Mouse (Mus musculus) WW6 (cell line): ENCODE results near the gene Ap3b2.
"Not testable (repeated sequence)": the region's sequence is repeated elsewhere in the genome, so short reads cannot be mapped to it uniquely, and the experiment has no call there.

ENCODE experiments used
- DNase-seq: peaks from one replicate; pipeline ENCODE4 v3.0.0-alpha.2; 2013; ENCODE audit warnings: low read depth, low spot score

Ap3b2 gene

DNA sequence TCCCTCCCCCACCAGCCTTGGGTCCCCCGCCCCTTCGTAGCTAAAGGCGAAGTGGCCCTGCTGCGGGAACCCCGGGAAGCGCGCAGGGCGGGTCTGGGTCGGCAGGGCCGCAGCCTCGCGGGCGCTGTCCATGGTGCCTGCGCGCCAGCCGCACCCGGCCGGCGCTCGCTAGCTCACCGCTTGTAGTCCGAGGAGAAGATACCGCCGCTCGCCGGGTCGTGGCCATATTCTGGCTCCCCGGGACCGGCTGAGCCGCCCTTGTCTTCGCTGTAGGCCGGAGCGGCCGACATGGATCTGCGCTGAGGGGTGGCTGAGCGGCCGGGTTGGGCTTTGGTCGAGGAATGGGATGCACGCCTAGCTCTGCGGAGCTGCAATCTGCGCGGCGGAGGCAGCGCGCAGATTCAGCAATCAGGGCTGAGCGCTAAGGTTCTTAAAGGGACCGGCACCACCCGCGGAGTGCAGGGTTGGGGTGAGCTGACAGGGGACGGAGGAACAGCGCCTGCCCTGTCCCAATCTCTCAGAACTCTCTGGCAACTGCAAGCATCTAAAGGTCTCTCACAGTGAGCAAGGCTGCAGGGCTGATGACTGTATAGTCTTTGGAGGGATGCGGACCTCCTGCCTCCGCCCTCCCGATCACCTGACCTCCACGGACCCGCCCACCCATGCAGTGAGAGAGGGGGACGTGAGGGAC, at the start of gene Ap3b2:
TSS of gene Ap3b2 (minus strand) at position 595 of the 691 bp plus-strand sequence.
- DNase-seq, result peak; percentile 64

DNA sequence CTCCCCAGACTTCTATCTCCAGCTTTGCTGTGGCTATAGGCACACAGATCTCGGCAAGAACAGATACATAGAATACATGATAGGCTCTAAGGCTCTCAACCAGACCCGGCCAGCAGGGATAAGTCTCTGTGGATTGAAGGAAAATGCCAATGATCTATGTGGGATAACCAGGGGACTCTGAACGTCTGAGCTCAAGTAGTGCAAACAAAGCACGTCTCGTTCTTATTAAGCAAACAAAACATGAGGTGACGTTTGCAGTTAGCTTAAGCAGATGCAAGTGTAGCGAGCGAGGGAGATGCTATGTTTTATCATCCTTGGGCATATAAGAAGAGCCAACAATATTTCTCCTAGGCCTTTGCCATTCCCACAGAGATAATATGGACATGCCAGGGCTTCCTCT, 49.2 kb upstream of the Ap3b2 start:
- no peak for DNase-seq

DNA sequence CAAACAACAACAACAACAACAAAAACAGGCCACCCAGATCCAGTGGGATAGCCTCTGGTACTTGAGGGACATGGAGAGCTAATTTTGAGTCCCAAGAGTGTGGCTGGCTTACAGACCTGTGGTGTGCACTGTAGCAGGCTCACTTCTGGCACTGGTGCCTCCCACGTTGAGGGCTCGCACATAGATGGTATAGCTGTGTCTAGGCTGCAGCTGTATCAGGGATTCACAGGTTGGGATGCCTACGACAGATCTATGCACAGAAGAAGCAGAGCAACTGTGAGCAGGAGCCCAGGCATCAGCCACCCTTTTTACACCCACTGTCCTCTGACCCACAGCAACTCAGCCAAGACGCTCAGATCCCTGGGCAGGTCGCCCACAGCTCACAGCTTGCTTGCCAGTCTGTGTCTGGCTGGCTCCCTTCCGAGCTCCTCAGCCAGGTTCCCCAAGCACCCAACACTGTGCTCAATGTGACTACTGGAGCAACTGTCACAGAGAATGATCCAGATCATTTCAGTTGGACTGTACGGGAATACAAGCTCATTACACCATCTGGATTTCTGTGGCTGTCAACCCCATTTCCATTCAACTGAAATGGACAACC, 48.3 kb upstream of the Ap3b2 start:
- DNase-seq, result no peak

DNA sequence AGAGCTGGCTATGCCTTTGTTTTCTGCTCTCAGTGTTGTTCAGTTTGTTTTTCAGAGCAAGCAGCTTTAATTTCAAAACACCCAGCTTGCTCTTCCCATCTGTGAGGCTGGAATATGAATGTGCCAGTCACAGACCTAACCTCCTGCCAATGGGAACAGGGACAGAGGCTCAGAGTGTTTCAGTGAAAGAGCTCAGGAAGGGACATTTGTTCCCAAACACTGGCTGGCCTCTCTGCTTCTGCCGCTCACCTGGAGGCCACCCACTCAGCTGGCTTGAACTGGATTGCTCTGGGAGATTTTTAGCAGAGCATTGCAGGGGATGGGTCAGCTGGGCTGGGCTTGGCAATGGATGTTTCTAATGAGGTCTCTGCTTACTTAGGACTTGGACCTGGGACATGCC, 47.3 kb upstream of the Ap3b2 start:
- no peak for DNase-seq

DNA sequence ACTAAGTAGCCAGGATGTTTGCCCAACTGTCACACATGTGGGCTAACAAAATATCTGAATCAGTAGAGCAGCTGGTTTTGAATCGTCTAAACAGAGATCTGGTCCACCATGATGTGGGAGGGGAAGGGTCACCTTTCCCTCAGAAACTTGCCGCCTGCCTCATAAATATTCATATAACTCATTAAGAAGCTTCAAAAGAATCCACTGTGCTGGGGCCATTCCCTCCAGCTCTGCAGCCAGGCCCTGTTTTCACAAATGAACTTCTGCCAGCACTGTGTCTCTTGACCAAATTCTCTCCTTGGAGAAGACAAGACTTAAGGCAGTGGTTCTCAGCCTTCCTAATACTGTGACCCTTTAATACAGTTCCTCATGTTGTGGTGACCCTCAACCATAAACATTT, 45.8 kb upstream of the Ap3b2 start:
- no peak for DNase-seq

DNA sequence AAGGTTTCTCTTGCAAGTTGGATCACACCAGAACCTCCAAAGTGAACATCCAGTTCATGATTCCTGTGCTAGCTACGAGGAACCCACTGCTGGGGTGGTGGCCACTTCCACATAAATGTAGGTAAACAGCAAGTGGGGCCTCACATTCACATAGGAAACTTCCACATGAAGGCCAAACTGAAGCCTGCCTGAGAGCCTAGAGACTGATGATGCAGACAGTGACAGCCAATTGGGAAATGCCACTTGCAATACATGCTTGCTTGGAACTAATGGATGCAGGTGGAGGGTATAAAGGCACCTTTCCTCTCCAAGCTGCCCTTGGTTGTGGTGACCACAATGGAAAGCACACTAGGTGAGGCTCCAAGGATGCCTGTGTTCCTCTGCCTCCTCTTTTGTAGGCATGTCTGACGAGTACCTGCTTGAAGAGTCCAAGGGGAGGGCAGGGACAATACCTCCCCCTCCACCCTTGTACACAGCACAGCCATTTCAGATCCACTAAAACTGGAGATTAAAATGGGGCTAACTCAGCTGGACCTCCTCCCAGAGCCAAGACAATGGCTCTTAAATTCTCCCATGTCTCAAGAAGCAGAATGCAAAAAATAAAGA, 44.4 kb upstream of the Ap3b2 start:
- no peak for DNase-seq

DNA sequence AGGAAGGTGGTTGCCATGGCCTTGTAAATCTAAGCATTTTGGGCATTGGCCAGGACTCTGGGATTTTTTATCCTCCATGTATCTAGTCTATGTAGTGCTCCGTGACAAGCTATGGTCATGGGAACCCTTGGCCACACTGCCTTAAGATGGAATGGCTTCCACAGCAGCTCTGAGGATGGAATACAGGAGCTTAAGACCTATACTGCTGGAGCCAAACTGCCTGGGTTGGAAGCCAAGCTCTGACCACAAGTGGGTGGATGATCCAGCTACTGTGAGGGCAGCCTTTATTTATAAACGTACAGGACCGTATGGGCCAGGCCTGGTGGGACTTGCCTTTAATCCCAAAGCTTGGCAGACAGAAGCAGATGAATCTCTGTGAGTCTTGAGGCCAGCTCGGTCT, 42.8 kb upstream of the Ap3b2 start:
- DNase-seq, result no peak

DNA sequence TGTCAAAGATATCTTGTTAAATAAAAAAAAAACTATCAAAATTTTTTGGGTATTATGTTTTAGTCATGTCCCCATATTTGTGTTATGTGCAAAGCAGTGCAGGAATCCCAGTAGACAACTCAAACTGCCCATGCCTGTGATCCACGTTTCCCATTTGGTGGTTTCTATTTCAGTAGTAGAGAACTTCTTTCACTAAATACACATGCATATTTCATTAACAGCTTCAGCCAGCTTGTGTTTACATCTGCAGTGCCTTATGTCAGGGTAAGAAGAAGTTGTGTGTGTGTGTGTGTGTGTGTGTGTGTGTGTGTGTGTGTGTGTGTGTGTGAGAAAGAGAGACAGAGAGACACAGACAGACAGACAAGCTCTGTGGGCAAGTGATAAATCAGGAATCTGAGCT, 37.7 kb upstream of the Ap3b2 start:
- DNase-seq, result no peak

DNA sequence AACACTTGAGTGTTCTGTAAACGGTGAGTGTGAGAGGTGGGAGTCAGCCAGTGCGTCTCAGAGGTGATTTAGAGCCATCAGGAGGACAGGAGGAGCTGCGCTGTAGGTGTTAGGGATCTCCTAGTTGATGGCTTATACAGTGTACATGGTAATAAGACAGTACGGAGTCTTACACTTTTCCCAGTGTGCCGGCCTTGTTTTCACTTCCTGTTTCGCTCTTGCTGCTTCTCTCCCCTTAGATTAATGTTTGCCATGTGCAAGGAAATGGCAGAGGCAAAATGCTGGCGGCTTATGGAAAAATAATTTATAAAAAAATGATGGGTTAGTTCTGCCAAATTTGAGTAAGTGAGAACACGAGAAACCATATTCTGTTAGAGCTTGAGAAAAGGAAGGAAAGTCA, 35.2 kb upstream of the Ap3b2 start:
- no peak for DNase-seq

DNA sequence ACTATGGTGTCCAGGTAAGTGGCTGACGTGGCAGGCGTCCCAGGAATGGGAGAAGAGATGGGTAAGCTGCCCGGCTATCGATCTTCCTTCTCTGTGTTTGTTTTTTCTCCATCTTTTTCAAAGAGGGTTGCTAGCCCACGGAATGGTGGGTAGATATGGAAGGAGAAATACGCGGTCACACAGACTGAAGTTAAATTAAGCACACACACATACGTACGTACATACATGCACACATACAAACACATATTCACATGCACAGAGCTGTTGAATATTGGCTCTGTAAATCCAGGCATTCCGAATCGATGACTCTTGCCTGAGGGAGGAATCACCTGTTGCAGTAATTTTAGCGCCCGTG, 29.9 kb upstream of the Ap3b2 start:
- no peak for DNase-seq

DNA sequence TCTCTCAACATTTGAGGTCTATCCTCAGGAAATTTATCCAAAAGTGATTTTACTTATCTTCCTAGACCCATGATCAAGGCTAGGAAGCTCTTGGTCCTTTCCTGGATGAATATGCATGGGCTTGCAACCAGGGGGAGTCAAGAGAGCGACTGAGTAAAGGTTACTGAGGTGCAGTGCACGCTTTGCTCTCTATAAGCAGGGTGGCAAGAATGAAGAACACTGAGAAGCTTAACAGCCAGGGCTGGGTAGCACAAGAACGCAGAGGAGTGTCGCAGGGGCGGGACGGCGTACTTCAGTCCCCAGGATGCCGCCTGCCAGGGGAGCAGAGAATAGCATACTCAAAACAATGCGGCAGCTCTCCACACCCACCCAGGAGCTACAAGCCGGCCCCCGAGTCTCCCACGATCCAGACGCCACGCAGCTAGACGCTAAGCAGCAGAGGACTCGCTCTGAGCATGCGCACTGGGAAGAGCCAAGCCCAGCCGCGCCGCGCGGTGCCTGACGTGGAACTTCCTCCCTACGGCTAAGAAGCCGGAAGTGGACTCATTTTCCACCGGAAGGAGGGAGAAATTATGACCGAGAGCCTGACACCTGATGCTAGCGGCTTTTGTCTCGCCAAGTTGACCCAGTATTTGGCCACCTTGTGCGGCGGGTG, 29.4 kb upstream of the Ap3b2 start:
- peak; percentile 92 for DNase-seq

DNA sequence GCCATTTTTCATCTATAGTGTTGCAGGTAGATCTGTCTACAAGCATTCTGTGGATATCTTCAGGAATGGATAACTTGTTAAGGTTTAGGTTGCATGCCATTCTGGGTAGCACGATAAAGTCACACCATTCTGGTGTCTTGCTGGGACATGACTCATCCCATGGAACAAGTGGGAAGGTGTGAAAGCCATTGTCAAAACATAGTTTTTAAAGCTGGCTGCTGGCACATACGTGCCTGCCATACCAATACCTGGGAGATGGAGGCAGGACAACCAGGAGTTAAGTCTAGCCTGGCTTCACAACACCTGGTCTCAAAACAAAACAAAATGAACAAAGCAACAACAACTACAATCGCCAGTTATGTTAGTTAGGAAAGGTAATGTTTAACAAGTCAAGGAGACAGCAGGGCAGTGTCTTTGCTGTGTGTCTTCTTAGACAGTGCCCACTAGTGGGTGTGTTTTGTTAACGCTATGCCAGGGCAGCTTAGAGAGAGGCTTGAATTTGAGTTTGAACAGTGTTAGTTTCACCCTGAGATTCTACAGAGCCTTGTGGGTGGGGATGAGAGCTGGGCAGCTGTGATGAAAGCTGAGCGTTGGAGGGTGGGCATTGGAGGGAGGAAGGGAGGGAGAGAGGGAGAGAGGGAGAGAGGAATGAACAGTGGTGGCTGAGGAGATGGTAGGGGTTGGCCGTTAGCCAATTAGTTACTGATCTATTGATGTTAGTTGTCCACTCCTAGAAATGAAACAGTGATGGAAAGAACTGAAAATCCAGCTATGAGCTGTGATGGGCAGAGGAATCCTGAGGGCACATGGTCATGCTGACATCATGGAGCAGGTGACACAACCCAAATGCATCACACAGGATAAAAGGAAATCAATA, 22.7 kb upstream of the Ap3b2 start:
- no peak for DNase-seq

DNA sequence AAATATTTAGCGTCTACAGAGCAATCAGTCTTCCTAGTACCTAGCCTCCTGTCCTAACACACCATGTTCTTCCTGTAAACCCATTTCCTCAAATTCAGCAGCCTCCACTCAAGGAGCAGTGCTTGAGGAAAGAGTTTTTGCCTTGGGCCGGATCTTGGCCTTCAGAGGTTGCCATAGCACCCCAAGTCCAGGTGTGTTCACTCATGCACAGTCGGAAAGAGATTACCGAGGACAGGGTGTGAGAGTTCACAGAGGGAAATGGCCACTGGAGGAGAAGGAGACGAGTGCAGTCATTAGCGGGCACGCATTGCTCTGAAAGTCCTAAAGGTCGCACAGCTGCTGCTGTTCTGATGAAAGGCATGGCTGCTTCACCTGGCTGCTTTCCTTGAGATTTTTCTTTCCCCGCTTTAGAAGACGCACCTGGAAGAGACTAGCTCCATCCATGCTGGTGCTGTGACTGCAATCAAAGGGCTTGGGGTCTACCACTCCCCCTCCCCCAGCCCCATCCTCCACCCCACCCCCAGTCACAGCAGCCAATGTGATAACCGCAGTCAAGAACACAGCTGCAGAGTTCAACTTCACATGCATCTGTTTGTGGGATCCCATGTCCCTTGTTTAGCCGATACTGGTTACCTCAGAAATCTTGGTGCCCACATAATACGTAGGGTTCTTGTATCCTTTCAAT, 21.3 kb upstream of the Ap3b2 start:
- DNase-seq, result no peak

DNA sequence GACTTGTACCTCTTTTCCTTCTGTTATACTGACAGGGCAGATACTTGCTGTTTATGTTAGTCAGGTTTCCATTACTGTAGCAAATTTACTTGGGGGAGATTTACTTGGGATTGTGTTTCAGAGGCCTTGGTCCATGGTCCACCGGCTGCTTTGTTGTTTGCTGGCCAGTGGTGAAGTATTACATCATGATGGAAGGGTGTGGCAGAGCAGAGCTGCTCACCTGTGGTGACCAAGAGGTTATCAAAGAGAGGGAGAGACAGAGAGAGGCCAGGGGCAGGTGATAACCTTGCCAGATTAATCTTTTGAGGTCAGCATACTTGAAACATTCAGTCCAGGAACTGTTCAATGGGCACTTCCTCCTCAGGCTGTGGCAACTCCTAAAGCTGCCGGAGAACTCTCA, 7.3 kb upstream of the Ap3b2 start:
- no peak for DNase-seq

DNA sequence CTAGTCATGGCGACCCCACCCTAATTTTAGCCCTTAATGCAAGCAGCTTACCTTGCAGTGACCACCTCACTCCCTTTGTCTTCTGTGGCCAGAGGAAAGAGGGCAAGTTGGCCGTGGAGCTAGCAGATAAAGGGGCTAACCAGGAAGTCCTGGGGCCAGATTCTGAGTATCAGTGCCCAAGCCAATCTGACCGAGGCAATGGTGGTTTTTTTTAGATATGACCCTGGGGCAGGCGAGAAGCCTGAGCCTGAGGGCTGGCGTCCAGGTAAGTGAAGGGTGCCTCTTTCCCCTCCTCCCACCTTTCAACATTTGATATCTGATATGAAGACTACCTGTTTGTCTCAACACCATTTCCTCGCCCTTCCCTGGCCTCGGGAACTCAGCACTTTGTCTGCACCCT, 4.5 kb upstream of the Ap3b2 start, which contains the start of gene BC048679:
TSS of gene BC048679 (minus strand) at position 101 of the 400 bp plus-strand sequence.
- DNase-seq, result no peak

DNA sequence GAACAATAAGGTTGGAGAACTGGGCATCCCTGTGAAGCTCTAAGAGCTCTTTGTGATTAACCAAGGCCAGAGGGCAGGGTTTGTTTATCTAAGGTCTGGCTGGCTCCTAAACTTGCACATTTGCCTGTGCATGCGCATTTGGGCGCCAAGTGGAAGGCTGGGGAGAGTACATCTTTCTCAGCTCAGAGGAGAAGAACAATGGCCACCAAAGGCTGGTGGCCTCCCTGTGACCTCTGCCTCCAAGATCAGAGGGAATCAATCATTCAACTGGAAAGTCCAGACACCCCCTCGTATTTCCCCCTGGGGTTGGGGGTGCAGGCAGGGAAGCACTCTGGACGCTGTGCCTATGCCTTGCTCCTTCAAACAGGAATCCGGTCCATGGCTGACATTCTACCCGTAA, 3.4 kb upstream of the Ap3b2 start:
- no peak for DNase-seq

DNA sequence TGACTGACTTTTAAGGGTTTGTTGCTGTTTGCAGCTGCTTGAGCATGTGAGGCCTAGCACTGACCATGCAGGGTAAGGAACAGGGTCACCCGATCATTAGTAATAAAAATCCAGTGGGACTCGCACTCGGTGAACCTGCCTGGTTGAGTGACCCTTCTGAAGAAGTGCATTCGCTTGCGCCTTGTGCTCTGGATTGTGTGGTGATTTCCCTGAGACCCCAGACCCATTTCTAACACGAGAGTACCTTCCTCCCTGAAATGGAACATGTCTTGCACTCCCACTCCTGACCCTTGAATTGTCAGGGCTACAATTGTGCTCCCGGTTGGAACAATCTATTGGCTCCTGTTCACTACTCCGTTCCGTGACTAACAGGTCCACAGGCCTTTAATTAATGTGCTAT, 1.1 kb downstream of the Ap3b2 start:
- no peak for DNase-seq

DNA sequence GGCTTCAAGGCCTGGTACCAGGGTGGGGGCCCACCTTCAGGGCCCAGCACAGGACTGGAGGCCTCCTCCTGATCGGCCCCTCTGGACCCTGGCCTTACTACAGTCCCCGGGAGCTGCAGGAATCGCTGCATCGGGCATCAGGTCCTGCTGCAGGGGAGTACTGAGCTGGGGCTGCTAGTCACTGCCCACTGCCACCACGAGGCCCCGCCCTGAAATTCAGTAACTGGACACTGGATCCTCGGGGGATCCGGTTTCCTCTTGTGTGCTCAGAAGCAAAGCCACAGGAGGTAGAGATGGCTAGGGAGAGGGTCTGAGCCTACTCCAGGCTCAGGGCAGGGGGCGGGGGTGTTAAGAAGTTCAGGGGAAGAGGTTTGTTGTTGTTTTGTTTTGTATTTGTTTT, 4.1 kb downstream of the Ap3b2 start:
- DNase-seq, result no peak

DNA sequence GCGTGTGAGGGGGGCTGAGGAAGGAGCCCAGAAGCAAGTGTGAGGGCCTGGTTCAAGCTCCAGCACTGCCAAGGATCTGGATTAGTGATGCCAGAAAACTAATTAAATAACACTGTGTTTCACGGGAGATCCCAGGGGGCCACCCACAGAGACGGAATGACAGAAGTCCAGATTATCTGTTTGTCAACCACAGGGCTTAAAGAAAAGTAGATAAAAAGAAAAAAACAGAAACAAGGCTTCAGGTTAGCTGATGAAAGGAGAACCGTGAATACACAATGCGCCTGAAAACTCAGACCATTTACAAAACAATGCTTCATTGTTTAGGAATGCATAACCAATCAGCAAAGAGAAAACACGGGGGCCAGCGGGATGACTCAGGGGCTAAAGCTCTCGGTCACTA, 12.9 kb downstream of the Ap3b2 start:
- peak; percentile 67 for DNase-seq

DNA sequence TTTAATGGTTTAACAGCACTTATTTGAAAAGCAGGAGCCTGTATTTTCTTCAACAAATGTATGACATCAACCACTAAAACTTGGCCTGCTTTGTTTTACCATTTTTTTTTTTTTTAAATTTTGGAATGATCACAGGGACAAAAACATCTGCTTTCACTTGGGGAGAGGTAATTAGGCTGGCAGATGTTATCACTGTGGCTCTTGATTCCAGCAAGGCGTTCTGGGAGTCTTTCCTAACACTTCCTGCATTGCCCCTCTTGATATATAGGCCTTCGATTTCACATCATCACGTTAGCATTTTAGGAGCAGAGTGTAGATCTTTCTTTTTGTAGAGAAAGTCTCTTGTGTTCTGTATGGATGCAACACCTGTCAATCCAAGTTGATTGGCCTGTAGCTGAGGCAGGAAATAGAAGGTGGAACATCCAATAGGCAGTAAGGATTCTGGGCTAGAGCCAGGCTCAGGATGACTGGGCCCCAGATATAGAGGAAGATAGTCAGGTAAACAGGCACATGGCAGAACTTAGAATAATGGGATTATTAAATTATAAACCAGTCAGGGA, 14.1 kb downstream of the Ap3b2 start:
- peak; percentile 39 for DNase-seq

DNA sequence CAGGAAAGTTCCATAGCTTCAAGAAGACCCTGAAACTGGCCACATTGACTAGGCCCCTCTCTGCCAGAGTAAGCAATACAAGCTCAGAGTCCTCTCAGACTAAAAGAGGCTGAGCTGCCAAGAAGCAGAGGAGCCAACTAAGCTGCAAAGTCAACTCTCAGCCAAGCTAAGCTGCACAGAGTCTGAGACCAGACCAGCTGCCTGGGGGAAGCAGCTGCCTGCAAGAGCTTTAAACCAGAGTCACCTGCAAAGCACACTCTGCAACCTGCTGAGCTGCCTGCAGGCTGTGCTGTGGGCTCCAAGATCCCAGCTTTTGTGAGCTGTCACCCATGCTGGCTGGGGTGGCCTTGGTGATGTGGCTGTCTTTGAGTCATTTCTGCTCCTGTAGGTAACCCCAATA, 15.5 kb downstream of the Ap3b2 start:
- not testable (repeated sequence) for DNase-seq
